Mouse (Mus musculus): ENCODE data around the gene Dr1. TPM values are rescaled to one million over a fixed set of nuclear protein-coding genes. Genes with fewer than 3 reads are reported as not detected.

Dr1 gene
- 163 TPM for polyA plus RNA-seq (2014; fragmentation: Illumina TruSeq; extraction: RNeasy Lipid Tissue Mini Kit (QIAGEN cat#74804); ENCODE audit: low read depth, low replicate concordance)

DNA sequence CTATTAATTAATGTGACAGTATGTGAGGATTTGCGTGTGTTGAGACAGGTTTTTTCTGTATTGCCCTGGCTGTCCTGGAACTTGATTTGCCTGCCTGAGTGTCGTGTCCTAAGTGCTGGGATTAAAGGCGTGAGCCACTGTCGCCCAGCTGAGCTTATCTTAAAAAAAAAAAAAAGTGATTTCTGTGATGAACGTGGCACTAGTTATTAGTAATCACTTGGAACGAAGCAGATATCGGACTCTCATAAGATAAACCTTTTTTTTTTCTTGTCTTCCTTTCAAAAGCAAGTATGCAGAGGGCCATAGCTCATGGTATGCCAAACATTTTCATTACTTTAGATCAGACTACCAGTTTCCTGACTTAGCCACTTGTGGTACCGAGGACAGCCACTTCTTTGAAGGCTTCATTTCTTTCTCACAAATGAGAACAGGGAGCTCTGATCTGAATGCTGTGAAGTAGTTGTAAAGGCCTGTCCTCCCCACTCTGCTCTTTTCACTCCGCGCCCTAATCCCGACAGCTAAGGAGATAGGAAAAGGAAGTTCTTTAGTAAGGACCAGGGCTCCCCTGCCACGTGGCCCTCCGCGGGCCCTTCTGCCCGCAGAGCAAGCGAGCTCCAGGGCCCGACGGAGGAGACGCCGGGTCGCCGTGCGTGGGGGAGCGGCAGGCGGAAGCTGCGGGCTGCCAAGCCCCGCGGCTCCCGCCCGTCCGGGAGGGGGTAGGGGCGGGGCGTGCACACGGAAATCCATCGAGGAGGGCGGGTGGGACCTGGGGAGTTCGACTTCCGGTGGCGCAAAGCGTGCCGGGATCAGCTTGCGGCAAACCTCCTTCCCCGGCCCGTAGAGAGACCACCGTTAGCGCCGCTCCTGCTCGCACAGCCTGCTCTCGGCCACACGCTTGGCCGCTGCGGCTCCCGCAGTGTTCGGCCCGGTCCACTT is at the start of gene Dr1:
TSS of gene Dr1 (plus strand) at position 771 of the 936 bp plus-strand sequence.

DNA sequence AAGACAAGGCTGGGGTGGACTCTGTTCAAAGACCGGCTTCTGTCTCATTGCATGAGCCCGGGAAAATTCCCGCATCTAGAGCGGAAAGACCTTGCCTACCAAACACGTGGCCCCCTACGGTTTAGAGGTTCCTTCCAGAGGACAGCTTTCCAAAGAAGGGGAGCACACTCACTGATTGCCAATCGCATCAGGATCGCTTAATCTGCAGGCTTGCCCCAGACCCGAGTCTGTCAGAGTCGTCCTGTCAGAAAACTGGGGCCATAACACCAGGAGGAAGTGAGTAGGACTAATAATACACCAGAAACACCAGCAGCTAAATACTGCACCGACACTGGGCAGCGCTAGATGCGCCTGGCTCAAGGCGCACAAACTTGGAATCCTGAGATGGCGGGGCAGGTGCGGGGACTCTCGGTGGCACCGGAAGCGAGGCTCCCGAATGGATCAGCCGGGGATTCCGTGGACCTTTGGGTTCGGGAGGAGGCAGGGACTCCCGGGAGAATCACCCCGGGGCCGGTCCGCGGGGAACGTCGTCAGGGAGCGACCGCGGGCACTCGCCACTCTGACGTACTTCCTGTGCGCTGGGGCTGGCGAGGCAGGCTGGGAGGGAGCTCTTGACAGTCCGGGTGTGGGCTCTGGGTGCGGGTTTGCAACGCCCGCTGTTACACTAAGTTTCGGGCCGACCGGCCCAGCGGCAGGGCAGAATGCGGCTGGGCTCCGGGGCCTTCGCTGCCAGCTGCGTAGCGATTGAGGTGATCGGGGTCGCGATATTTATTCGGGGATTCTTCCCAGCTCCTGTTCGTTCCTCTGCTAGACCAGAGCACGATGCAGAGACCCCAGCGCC is 43.7 kb downstream of the Dr1 start, which contains the start of gene Pigg:
TSS of gene Pigg (plus strand) at position 386 of the 841 bp plus-strand sequence.

Other genes starting within 250 kb of the Dr1 start
- gene Mtf2, start 203.2 kb upstream of the Dr1 start, polyA plus RNA-seq (2014; fragmentation: Illumina TruSeq; extraction: RNeasy Lipid Tissue Mini Kit (QIAGEN cat#74804); ENCODE audit: low read depth, low replicate concordance), result 53.7 TPM
- 219 TPM for gene Tmed5, start 136.3 kb upstream of the Dr1 start, polyA plus RNA-seq (2014; fragmentation: Illumina TruSeq; extraction: RNeasy Lipid Tissue Mini Kit (QIAGEN cat#74804); ENCODE audit: low read depth, low replicate concordance)
- gene Ccdc18, start 136.0 kb upstream of the Dr1 start, polyA plus RNA-seq (2014; fragmentation: Illumina TruSeq; extraction: RNeasy Lipid Tissue Mini Kit (QIAGEN cat#74804); ENCODE audit: low read depth, low replicate concordance), result 1.3 TPM
- 39.1 TPM for gene Pigg, start 43.7 kb downstream of the Dr1 start, polyA plus RNA-seq (2014; fragmentation: Illumina TruSeq; extraction: RNeasy Lipid Tissue Mini Kit (QIAGEN cat#74804); ENCODE audit: low read depth, low replicate concordance)
- gene Gm42517, start 99.0 kb downstream of the Dr1 start, polyA plus RNA-seq (2014; fragmentation: Illumina TruSeq; extraction: RNeasy Lipid Tissue Mini Kit (QIAGEN cat#74804); ENCODE audit: low read depth, low replicate concordance), result not detected
- not detected for gene Pde6b, start 119.5 kb downstream of the Dr1 start, polyA plus RNA-seq (2014; fragmentation: Illumina TruSeq; extraction: RNeasy Lipid Tissue Mini Kit (QIAGEN cat#74804); ENCODE audit: low read depth, low replicate concordance)
- gene Atp5k, start 165.6 kb downstream of the Dr1 start, polyA plus RNA-seq (2014; fragmentation: Illumina TruSeq; extraction: RNeasy Lipid Tissue Mini Kit (QIAGEN cat#74804); ENCODE audit: low read depth, low replicate concordance), result 50.9 TPM
- 0.23 TPM for gene Mfsd7a, start 180.0 kb downstream of the Dr1 start, polyA plus RNA-seq (2014; fragmentation: Illumina TruSeq; extraction: RNeasy Lipid Tissue Mini Kit (QIAGEN cat#74804); ENCODE audit: low read depth, low replicate concordance)
- 33.5 TPM for gene Pcgf3, start 192.3 kb downstream of the Dr1 start, polyA plus RNA-seq (2014; fragmentation: Illumina TruSeq; extraction: RNeasy Lipid Tissue Mini Kit (QIAGEN cat#74804); ENCODE audit: low read depth, low replicate concordance)